Mouse (Mus musculus) skeletal muscle tissue, adult 2 months (tissue): ENCODE results near the gene Ajm1.

ENCODE experiments used
- DNase-seq: peaks from one replicate; pipeline ENCODE4 v3.0.0-alpha.2; 2012; ENCODE audit warnings: low read depth, low spot score

Gene Ajm1

DNA sequence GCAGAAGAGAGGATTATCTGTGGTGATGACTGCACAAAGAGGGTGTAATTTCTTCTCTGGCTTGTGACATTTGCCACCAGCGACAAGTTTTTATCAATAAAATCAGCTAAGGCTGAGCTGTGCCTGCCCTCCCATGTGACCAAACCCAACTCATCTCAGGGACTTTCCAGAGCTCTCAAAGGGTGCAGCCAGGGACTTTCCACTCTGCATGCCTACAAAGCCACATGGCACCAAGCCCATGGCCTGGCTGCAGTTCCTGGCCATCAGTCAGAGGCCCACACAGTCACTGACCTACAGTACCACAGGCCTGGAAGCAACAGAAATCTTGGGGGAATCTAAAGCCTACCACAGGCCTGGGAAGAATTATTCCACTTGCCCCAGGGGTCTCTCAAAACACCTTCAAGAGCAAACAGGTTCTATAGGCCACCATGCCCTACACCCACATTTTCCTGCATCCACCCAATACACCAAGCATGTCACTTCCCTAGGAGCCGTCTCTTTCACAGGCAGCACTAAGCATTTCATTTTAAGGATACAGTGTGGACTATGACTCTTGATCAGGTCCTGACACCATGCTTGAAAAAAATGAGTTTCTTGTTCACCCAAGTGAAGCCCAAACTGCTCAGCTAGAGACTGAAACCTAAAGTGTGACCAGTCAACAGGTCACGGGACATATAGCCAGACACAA is 47.2 kb downstream of the Ajm1 start:
- DNase-seq, result peak; percentile 95

DNA sequence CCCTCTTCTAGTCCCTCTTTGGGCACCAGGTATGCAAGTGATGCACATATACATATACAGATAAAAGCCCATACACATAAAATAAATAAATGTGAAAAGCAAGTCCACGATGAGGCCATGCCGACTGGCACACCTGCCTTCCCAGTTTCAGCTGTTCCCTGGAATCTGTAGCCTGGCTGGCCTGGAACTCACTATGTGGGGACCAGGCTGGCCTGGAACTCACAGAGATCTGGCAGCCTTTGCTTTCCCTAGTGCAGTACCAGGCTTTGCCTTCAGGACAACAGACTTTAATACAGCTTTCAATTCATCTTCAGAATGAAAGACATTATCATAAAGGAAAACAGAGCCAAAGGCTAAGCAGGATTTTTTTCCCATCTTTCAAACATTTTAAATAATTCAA is 47.9 kb downstream of the Ajm1 start:
- no peak for DNase-seq

DNA sequence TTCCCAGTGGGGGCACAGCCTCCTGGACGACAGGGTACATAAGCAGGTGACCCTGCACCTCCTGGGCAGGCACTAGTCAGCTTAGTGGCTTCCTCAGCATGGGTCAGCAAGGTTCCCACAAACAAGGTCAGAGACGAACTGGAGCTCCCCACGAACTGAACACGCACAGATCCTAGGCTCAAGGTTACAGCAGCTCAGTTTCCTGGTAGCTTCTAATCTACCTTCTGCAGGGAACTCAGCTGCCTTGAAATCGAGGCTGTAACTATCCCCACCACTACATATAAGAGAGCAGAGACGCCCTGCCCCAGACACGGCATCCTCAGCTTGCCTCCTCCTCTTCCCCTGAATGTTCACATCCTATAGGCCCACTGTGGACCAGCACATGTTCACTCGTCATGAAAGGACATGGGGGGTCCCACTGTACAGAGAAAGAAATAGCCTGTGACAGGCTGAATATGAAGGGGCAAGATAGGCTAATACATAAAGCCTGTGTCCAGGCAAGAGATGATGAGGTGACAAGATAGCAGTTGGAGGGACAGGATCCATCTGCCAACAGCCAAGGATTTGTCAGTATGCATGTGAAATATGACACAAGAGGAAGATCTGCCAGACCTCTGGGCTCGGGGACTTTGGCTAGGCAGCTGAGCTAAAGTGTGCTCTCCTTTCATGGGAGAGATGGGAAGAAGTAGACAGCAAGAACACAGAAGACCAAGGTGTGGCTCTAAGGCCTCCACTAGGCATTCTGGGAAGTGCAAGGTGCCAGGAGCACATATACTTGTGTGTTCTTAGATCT is 54.9 kb downstream of the Ajm1 start:
- DNase-seq, result peak; percentile 66
